Mouse (Mus musculus) liver, embryonic 18 days (tissue): Measurements from ENCODE around the gene Pklr. TPM values are rescaled to one million over a fixed set of nuclear protein-coding genes. Genes with fewer than 3 reads are reported as not detected.

Experiments used
- polyA plus RNA-seq: library from polyadenylated mRNA; depleted of rRNA; stranded (reverse); fragments of >200 nt; gene quantifications from 2 replicates; pipeline ENCODE4 v1.2.3, GENCODE M21; 2012; rRNA removed

The Pklr gene
- polyA plus RNA-seq, result 90.2 and 91.0 TPM in 2 replicates

GRCm38 (mm10) chr3:89135958-89136357 lies at the start of gene Pklr:
Gene Pklr (plus strand): TSS chr3:89136142.

GRCm38 (mm10) chr3:89093175-89093574 lies 42.8 kb upstream of the Pklr start, which contains the start of gene Rusc1:
Gene Rusc1 (minus strand): TSS chr3:89093311.

GRCm38 (mm10) chr3:89100811-89101210 lies 35.1 kb upstream of the Pklr start, which contains the start of gene Gm43738:
Gene Gm43738 (minus strand): TSS chr3:89101099.

GRCm38 (mm10) chr3:89101812-89102494 lies 34.0 kb upstream of the Pklr start, which contains the start of gene Fdps:
Gene Fdps (minus strand): TSS chr3:89101959.

GRCm38 (mm10) chr3:89159616-89160344 lies 23.8 kb downstream of the Pklr start, which contains the start of gene Hcn3:
Gene Hcn3 (minus strand): TSS chr3:89160196.

GRCm38 (mm10) chr3:89164506-89165267 lies 28.7 kb downstream of the Pklr start, which contains the start of gene Clk2:
Gene Clk2 (plus strand): TSS chr3:89164795.

GRCm38 (mm10) chr3:89177242-89178106 lies 41.5 kb downstream of the Pklr start, which contains the start of gene Scamp3:
Gene Scamp3 (plus strand): TSS chr3:89177473.

GRCm38 (mm10) chr3:89183058-89183958 lies 47.4 kb downstream of the Pklr start, which contains the start of gene Fam189b:
Gene Fam189b (plus strand): TSS chr3:89183143.

Other genes with a start within 250 kb of the Pklr start
- gene Msto1, start 222.1 kb upstream of the Pklr start, polyA plus RNA-seq, result 8.8 and 9.1 TPM in 2 replicates
- gene Ash1l, start 185.5 kb upstream of the Pklr start, polyA plus RNA-seq, result 3.3 and 3.8 TPM in 2 replicates
- gene Dap3, start 185.0 kb upstream of the Pklr start, polyA plus RNA-seq, result 47.8 and 48.9 TPM in 2 replicates
- gene Rusc1, start 42.8 kb upstream of the Pklr start, polyA plus RNA-seq, result 3.9 and 4.8 TPM in 2 replicates
- gene Gm43738, start 35.0 kb upstream of the Pklr start, polyA plus RNA-seq, result not detected in 2 replicates
- gene Fdps, start 34.2 kb upstream of the Pklr start, polyA plus RNA-seq, result 280 and 373 TPM in 2 replicates
- 0.14 and 0.19 TPM in 2 replicates for gene Hcn3, start 24.1 kb downstream of the Pklr start, polyA plus RNA-seq
- gene Clk2, start 28.7 kb downstream of the Pklr start, polyA plus RNA-seq, result 25.1 and 31.8 TPM in 2 replicates
- 35.6 and 37.9 TPM in 2 replicates for gene Scamp3, start 41.3 kb downstream of the Pklr start, polyA plus RNA-seq
- 3.0 and 3.4 TPM in 2 replicates for gene Fam189b, start 47.0 kb downstream of the Pklr start, polyA plus RNA-seq
- gene Gba, start 66.8 kb downstream of the Pklr start, polyA plus RNA-seq, result 23.4 and 23.5 TPM in 2 replicates
- 2.4 and 2.5 TPM in 2 replicates for gene Thbs3, start 79.0 kb downstream of the Pklr start, polyA plus RNA-seq
- 70.3 and 70.9 TPM in 2 replicates for gene Mtx1, start 90.9 kb downstream of the Pklr start, polyA plus RNA-seq
- 0.36 and 0.37 TPM in 2 replicates for gene Muc1, start 92.9 kb downstream of the Pklr start, polyA plus RNA-seq
- gene Krtcap2, start 109.8 kb downstream of the Pklr start, polyA plus RNA-seq, result 44.5 and 46.2 TPM in 2 replicates
- 0.49 and 0.55 TPM in 2 replicates for gene Trim46, start 110.2 kb downstream of the Pklr start, polyA plus RNA-seq
- 129 and 153 TPM in 2 replicates for gene Dpm3, start 123.2 kb downstream of the Pklr start, polyA plus RNA-seq
- gene Slc50a1, start 134.4 kb downstream of the Pklr start, polyA plus RNA-seq, result 25.2 and 26.5 TPM in 2 replicates
- gene Efna1, start 145.0 kb downstream of the Pklr start, polyA plus RNA-seq, result 25.1 and 26.2 TPM in 2 replicates
- 0.40 and 0.77 TPM in 2 replicates for gene Efna3, start 186.8 kb downstream of the Pklr start, polyA plus RNA-seq
- 0.73 and 1.3 TPM in 2 replicates for gene Efna4, start 201.9 kb downstream of the Pklr start, polyA plus RNA-seq
- gene Adam15, start 213.9 kb downstream of the Pklr start, polyA plus RNA-seq, result 8.5 and 9.7 TPM in 2 replicates
- gene Dcst2, start 225.8 kb downstream of the Pklr start, polyA plus RNA-seq, result 0.02 and 0.05 TPM in 2 replicates
- 0.10 and 0.13 TPM in 2 replicates for gene Dcst1, start 229.1 kb downstream of the Pklr start, polyA plus RNA-seq